Mouse (Mus musculus): ENCODE measurements around the gene Ube2l3.

GRCm38 (mm10) chr16:17237634-17238033 is 35.2 kb upstream of the Ube2l3 start:
- TF ChIP-seq CTCF (IDR thresholded peaks at IDR 0.05; ENCODE audit: insufficient read depth, low read length) (no peak), POLR2A (IDR thresholded peaks at IDR 0.05; ENCODE audit: borderline replicate concordance, extremely low read depth, low read depth, low read length) (no peak)

All from lung, adult 2 months (tissue).